Mouse (Mus musculus) stomach, embryonic 15.5 days (tissue): ENCODE measurements around the gene Gm11111. TPM values are rescaled to one million over a fixed set of nuclear protein-coding genes. Genes with fewer than 3 reads are reported as not detected.
A peak's percentile ranks its signal among the peaks of the same experiment; 100 is the strongest.

Experiments used
- ATAC-seq: fragments of 200-750 bp; cut with Nextera tagmentation; 2 replicates; pipeline ENCODE4 v1.8.0; 2017; ENCODE audit warnings: low read depth, moderate number of reproducible peaks, moderate TSS enrichment; ENCODE audit not compliant: insufficient read depth, low FRiP score
- H3K27ac ChIP-seq: fragments of 300-500 bp; sonication (generic); 2 replicates; pipeline ENCODE4 v1.5.1; 2015; ENCODE audit warnings: mild to moderate bottlenecking, inconsistent platforms
- H3K27me3 ChIP-seq: fragments of 300-500 bp; sonication (generic); replicated peaks from 2 replicates; pipeline ENCODE4 v1.6.1; 2015; ENCODE audit warnings: inconsistent platforms
- H3K36me3 ChIP-seq: fragments of 300-500 bp; sonication (generic); 2 replicates; pipeline ENCODE4 v1.6.1; 2015; ENCODE audit warnings: inconsistent platforms
- H3K4me1 ChIP-seq: fragments of 300-500 bp; sonication (generic); 2 replicates; pipeline ENCODE4 v1.6.1; 2015; ENCODE audit warnings: inconsistent platforms
- H3K4me2 ChIP-seq: fragments of 300-500 bp; sonication (generic); 2 replicates; pipeline ENCODE4 v1.6.1; 2015; ENCODE audit warnings: mild to moderate bottlenecking, inconsistent platforms
- H3K4me3 ChIP-seq: fragments of 300-500 bp; sonication (generic); replicated peaks from 2 replicates; pipeline ENCODE4 v1.5.1; 2015; ENCODE audit warnings: inconsistent platforms
- H3K9ac ChIP-seq: fragments of 300-500 bp; sonication (generic); 2 replicates; pipeline ENCODE4 v1.6.1; 2015; ENCODE audit warnings: inconsistent platforms
- H3K9me3 ChIP-seq: fragments of 300-500 bp; sonication (generic); 2 replicates; pipeline ENCODE4 v1.6.1; 2016; ENCODE audit warnings: inconsistent platforms
- WGBS: fragments of 180-500 bp; shearing (Covaris S2); methylation state at CpG from one replicate; pipeline ENCODE4 v1.1.7; 2015; 5-methylcytosine and 5-hydroxymethylcytosine counted together
- polyA plus RNA-seq: library from polyadenylated mRNA; unstranded; fragments of >200 nt; fragmentation: Nextera tagmentation; extraction: Ambion mirVana; gene quantifications from 2 replicates; pipeline ENCODE4 v1.2.1, GENCODE M21; 2015

Gm11111 gene
- polyA plus RNA-seq: not detected in 2 replicates

DNA sequence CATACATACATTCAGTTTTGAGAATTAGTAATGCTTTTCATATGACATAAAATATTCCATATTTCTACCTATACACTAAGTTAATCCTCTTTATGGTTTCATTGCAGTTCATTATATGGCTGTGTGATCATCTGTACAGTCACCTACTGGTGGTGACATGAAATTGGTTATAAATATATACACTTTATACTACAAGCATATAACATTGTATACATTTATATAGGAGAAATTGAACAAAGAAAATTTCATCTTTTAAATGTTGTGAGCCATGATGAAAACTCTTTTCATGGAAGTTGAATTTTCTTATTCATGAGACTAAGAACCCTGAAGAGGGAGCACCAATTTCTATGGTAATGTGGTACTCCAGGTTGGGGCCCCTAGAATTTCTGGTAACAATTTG is at the start of gene Gm11111:
TSS of gene Gm11111 (plus strand) at position 301 of the 400 bp plus-strand sequence.
- no peaks in the 10 kb centered on the region for H3K27me3 ChIP-seq
- no peaks in the 10 kb centered on the region for H3K4me1 ChIP-seq
- no peak within 1 kb of the TSS for H3K4me2 ChIP-seq
- no peak within 1 kb of the TSS for H3K9ac ChIP-seq
- no peak within 1 kb of the TSS for H3K4me3 ChIP-seq
- H3K27ac ChIP-seq: no peak within 1 kb of the TSS
- ATAC-seq: no peak
- H3K36me3 ChIP-seq: no peaks in the 10 kb centered on the region
- no peaks in the 10 kb centered on the region for H3K9me3 ChIP-seq

DNA sequence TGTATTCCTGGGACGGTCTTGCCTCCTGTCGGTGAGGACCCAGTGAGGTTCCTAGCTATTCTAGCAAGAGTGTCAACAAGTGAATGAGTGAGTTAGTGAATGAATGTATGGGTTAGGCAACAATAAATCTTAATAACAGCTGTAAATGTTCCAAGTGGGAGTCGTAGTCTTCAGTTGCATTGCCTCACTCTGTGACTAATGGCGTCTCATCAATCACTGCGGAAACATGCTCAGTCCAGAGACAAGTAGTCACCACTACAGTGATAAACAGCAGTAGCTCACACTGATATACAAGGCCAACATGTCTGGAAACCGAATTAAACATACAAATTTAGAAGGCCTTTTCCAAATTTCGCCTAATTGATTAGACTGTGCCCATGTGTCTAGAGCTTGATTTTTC is 36.3 kb upstream of the Gm11111 start:
- no peak overlapping the region for H3K4me3 ChIP-seq

DNA sequence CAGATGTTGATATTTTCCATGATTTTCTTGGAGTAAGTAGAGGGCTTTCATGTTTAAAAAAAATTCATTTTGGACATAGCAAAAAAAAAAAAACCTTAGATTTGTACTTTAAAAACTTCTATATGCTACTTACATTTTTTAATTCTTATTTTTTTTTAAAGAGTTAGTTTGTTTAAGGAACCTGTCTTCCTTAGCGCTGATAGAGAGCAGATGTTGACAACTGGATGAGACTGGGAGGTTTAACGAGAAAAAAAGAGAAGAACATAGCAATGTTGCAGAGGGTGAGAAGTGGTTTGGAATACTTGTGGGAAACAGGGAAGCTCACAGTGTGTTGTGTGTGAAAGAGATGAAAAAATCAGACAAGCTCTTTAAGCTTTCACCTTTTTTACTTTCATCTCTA is 32.4 kb upstream of the Gm11111 start:
- Histone ChIP-seq H3K4me2 (no peak overlapping the region), H3K4me3 (no peak overlapping the region), H3K9me3 (no peaks in the 10 kb centered on the region), H3K36me3 (no peaks in the 10 kb centered on the region), H3K27me3 (no peaks in the 10 kb centered on the region), H3K4me1 (no peaks in the 10 kb centered on the region), H3K27ac (no peak overlapping the region), H3K9ac (no peak overlapping the region)
- ATAC-seq: no peak
- 27% methylated on average over 2 of the region's 2 CpGs for WGBS

More for the DNA sequence above, 36.3 kb upstream of the Gm11111 start:
- no peak overlapping the region for H3K9ac ChIP-seq
- no peaks in the 10 kb centered on the region for H3K9me3 ChIP-seq
- no peak; the same call in 1 of the 2 replicates for ATAC-seq
- H3K4me2 ChIP-seq: no peak overlapping the region
- H3K27me3 ChIP-seq: no peaks in the 10 kb centered on the region
- WGBS: 65% methylated on average over 7 of the region's 7 CpGs
- H3K4me1 ChIP-seq: no peaks in the 10 kb centered on the region
- H3K27ac ChIP-seq: no peak overlapping the region
- no peaks in the 10 kb centered on the region for H3K36me3 ChIP-seq

DNA sequence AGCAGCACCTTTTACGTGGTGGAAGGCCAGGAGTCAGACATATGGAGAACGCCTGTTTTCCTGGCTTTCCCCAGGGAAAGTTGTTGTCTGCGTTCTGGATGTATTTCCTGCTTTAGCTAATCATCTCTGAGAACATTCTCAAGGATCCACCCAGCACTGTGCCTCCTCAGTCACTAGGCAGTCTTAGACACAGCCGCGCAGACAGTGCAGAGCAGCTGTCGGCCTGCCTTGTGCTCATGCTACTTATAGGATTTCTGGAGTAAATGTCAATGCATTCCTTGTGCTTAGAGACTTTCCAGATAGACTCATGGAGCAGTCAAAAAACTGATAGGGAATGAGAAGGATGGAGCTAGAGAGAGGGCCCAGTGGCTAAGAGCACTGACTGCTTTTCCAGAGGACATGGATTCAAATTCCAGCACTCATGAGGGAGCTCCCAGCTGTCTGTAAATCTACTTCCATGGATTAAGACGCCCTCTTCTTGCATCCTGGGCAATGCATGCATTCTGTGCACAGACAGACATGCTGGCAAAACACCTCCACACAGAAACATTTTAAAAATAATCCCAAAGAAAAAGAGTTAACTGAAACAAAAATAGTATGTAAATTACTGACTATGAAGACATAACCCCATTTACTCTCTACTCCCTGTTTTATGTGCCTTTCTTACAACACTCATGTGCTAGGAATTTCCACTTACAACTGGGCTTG is 30.1 kb upstream of the Gm11111 start:
- WGBS: 80% methylated on average over 7 of the region's 7 CpGs
- H3K27ac ChIP-seq: no peak overlapping the region

DNA sequence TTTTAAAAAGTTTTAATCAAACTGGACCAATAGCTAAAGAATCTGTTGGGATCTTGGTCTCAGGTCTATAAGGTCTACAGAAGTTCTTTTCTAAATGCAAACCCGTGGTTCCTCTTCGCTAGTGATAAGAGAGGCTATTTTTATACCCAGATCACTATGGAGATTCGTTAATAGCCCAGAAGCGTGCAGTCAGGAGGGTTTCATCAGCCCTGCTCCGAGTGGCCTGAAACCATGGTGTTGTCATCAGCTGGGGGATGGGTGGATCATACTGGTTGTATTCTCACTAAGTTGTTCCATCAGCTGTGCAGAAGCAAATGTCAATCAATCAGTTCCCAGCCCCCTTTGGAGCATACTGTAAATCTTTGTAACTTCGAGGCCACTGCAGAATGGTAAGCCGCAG is 29.4 kb upstream of the Gm11111 start:
- ATAC-seq: no peak
- Histone ChIP-seq H3K36me3 (no peaks in the 10 kb centered on the region), H3K27ac (no peak overlapping the region), H3K9ac (no peak overlapping the region), H3K4me3 (no peak overlapping the region), H3K4me2 (no peak overlapping the region), H3K9me3 (no peaks in the 10 kb centered on the region), H3K4me1 (no peaks in the 10 kb centered on the region), H3K27me3 (no peaks in the 10 kb centered on the region)
- WGBS: 84% methylated on average over 7 of the region's 7 CpGs

More for the DNA sequence above, 30.1 kb upstream of the Gm11111 start:
- Histone ChIP-seq H3K4me1 (no peaks in the 10 kb centered on the region), H3K9me3 (no peaks in the 10 kb centered on the region), H3K9ac (no peak overlapping the region), H3K4me2 (no peak overlapping the region), H3K4me3 (no peak overlapping the region), H3K27me3 (no peaks in the 10 kb centered on the region), H3K36me3 (no peaks in the 10 kb centered on the region)
- ATAC-seq: no peak

DNA sequence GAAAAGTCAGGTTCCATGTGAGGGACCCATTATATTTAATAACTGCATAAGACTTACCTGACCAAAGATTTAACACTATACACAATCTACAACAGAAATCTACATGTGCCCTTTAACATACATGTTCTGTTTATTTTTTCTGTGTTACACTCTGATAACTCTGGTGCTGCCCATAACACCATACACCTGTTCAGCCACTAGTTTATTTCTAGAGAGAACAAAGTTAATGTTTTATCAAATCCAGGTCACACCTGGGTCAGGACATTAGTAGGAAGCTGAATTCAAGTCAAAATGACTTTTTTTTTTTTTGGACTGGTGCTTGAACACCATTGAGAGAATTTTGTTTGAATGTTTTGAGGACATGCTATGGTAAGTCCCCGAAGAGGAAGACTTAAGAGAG is 28.7 kb upstream of the Gm11111 start:
- no peak overlapping the region for H3K4me2 ChIP-seq
- no peak overlapping the region for H3K27ac ChIP-seq
- no peaks in the 10 kb centered on the region for H3K36me3 ChIP-seq
- WGBS: 65% methylated on average over 1 of the region's 1 CpGs
- no peaks in the 10 kb centered on the region for H3K9me3 ChIP-seq
- H3K9ac ChIP-seq: no peak overlapping the region
- no peak for ATAC-seq
- no peaks in the 10 kb centered on the region for H3K27me3 ChIP-seq
- no peak overlapping the region for H3K4me3 ChIP-seq
- no peaks in the 10 kb centered on the region for H3K4me1 ChIP-seq

DNA sequence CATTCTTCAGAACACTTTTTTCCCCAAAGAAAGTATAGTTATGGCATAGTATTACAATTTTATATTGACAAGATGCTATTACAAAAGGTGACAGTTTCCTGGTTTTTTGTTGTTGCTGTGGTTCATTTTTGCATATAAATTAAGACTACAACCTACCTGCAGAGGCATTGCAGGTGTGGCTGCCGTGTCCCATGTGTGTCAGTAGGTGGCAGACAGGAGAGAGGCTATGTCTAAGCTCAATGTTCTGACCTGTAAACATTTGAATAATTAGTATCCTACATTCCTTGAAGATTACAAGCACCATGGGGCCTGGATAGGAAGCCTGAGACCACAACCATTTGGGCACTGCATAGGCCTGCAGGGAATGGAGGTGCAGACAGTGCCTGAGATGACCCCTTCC is 11.2 kb upstream of the Gm11111 start:
- no peaks in the 10 kb centered on the region for H3K27me3 ChIP-seq
- H3K27ac ChIP-seq: no peak overlapping the region
- no peak for ATAC-seq
- no peaks in the 10 kb centered on the region for H3K36me3 ChIP-seq
- H3K4me2 ChIP-seq: no peak overlapping the region
- H3K4me1 ChIP-seq: no peaks in the 10 kb centered on the region
- H3K4me3 ChIP-seq: no peak overlapping the region
- H3K9ac ChIP-seq: no peak overlapping the region
- 83% methylated on average over 1 of the region's 1 CpGs for WGBS
- H3K9me3 ChIP-seq: no peaks in the 10 kb centered on the region

DNA sequence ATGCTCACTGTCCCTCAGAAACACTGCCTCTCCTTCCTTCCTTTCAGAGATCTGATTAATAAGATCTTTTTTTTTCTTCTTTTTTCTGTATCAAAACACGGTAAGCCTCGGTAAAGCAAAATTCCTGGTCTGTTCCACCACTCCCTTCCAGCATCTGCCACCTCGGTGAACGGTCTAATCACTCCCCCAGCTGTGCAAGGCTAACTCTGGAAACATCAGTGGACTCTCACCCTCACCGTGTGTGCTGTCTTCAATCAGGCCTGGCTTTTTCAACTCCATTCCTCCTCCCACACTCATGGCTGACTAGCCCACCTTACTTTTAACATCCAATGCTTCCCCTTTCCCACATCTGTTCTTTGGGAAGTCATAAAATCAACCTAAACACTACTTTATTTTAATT is 2.2 kb upstream of the Gm11111 start:
- ATAC-seq: no peak
- Histone ChIP-seq H3K27me3 (no peaks in the 10 kb centered on the region), H3K36me3 (no peaks in the 10 kb centered on the region), H3K27ac (no peak overlapping the region), H3K4me2 (no peak overlapping the region), H3K9ac (no peak overlapping the region), H3K9me3 (no peaks in the 10 kb centered on the region), H3K4me3 (no peak overlapping the region), H3K4me1 (no peaks in the 10 kb centered on the region)
- 35% methylated on average over 5 of the region's 5 CpGs for WGBS

DNA sequence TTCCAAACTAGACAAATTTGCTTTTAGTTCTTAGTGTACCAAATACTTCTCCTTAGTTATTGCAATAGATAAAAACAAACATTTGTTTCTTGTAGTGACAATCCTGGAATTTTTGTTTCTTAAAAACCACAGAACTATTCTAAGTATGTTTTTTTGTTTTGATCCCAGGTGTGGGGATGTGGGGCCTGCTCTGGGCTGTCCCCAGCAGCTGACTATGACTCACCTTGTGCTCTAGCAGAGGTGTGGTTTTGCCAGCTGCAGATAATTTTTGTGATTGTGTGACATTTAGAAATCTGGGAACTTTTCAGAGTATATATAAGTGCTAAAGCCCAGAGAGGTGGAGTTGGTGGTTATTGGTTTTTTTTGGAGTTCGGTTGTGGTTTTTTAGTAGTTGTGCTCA is 1.6 kb upstream of the Gm11111 start:
- Histone ChIP-seq H3K36me3 (no peaks in the 10 kb centered on the region), H3K9ac (no peak overlapping the region), H3K4me2 (no peak overlapping the region), H3K4me3 (no peak overlapping the region), H3K27ac (no peak overlapping the region), H3K27me3 (no peaks in the 10 kb centered on the region), H3K9me3 (no peaks in the 10 kb centered on the region), H3K4me1 (no peaks in the 10 kb centered on the region)
- ATAC-seq: no peak
- WGBS: 95% methylated on average over 1 of the region's 1 CpGs

DNA sequence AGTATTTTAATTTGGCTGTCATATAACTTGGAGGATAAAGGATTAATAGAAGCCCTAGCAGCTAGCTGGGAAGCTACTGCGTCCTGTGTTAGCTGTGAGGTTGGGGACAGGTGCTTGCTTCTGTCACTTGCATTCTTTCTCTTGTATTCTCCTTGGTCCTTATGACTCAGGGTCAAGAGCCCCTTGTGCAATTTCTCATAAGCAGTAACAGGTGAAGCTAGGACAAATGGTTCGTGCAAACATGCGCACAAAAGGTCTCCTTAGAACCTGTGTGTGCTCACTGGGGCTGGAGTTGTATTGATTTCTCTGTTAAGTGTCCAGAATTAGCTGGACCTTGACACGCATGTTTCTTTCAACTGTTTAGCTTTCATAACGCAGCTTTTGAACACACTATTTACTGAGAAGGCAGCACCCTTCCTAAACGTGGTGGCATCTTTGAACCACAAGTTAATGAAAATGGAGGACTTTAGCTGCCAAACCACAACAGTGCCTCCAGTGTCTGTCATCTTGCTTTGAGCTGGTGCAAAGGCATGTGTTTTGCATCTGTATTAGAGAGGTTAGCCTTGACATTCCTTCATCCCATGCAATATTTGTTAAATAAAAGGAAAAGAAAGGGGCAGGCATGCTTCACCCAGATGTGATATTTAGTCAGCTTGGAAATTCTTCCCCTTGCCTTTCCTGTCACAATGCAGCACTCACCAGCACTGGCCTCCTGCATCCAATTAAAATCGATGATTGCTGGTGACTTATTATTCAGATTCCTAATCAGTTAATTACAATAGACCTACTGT is 511 bp downstream of the Gm11111 start:
- H3K36me3 ChIP-seq: no peaks in the 10 kb centered on the region

DNA sequence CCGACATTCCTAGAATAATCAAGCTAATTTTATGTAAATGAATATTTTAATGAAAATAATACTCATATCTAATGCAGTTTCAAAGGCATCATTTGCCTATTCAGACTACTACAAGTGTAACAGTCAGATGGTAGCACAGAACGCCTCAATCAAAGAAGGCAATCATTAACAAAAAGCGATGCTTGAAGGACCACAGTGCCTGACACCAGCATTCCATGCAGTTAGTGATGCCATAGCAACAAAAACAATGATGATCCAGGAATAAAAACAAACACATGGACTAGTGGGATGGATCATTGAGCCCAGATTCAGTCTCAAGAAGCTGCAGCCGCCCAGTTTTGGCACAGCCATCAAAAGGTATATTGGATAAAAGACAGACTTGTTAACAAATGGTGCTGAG is 8.8 kb downstream of the Gm11111 start:
- Histone ChIP-seq H3K36me3 (no peaks in the 10 kb centered on the region), H3K4me1 (no peaks in the 10 kb centered on the region), H3K4me2 (no peak overlapping the region), H3K9me3 (no peaks in the 10 kb centered on the region), H3K27ac (no peak overlapping the region), H3K27me3 (no peaks in the 10 kb centered on the region), H3K4me3 (no peak overlapping the region), H3K9ac (no peak overlapping the region)
- 89% methylated on average over 4 of the region's 4 CpGs for WGBS
- no peak for ATAC-seq

More for the DNA sequence above, 511 bp downstream of the Gm11111 start:
- Histone ChIP-seq H3K4me3 (no peak overlapping the region), H3K4me2 (no peak overlapping the region), H3K9me3 (no peaks in the 10 kb centered on the region), H3K27me3 (no peaks in the 10 kb centered on the region), H3K9ac (no peak overlapping the region), H3K27ac (no peak overlapping the region), H3K4me1 (no peaks in the 10 kb centered on the region)
- WGBS: 51% methylated on average over 7 of the region's 7 CpGs
- ATAC-seq: peak; percentile 22; the same call in 1 of the 2 replicates

DNA sequence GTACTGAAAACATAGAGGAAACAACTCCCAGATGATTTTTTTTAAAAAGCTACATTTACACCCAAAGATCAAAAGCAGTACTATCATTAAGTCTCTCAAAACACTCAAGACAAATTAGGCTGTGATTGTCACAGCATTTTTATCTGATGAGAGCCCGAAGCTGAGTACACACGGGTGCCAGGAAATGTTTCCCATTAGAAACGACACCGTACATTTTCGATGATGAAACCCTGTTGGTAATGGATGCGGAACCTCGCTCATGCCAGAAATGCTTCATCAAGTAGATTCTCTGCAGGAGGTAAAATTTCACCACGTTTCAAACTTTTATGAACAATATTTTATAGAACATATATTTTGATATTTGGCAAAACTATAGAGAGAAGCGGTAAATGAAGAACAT is 10.3 kb downstream of the Gm11111 start:
- 63% methylated on average over 9 of the region's 9 CpGs for WGBS
- Histone ChIP-seq H3K4me1 (no peaks in the 10 kb centered on the region), H3K4me3 (no peak overlapping the region), H3K9me3 (no peaks in the 10 kb centered on the region), H3K36me3 (no peaks in the 10 kb centered on the region), H3K27me3 (no peaks in the 10 kb centered on the region), H3K4me2 (no peak overlapping the region), H3K27ac (no peak overlapping the region), H3K9ac (no peak overlapping the region)
- no peak for ATAC-seq
